Mouse (Mus musculus) fibroblast of lung, adult 2 months (primary cell): Measurements from ENCODE around the gene Tecr.

Experiments
- DNase-seq: peaks from one replicate; pipeline ENCODE4 v3.0.0-alpha.2; 2011; ENCODE audit warnings: low read depth

Gene Tecr

GRCm38 (mm10) chr8:83607661-83608397 lies at the start of gene Tecr, which contains the start of gene Dnajb1:
Gene Tecr (minus strand): TSS chr8:83607971.
Gene Dnajb1 (plus strand): TSS chr8:83608193.
- DNase-seq, result peak; percentile 95

- DNase-seq, result no peak
Measured at GRCm38 (mm10) chr8:83656484-83657246, 48.9 kb upstream of the Tecr start.

GRCm38 (mm10) chr8:83656043-83656442 lies 48.3 kb upstream of the Tecr start:
- no peak for DNase-seq

DNA sequence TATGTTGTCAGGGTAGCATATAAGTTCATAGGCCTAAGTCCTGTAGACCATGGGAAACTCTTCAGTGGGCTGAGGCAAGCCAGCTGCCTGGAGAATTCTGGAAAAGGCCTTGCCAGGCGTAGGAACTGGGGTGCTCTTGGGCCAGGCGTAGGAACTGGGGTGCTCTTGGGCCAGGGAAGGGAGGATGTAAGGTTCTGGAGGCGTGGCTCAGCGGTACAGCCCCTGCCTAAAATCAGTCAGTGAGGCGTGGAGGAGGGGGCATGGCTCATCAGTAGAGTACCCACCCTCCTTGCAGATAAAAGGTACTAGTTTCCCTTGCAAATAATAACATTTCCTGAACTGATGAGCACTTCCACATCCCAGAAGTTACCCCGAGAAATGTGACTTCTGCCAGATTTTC lies 47.0 kb upstream of the Tecr start:
- no peak for DNase-seq

GRCm38 (mm10) chr8:83653662-83654017 lies 45.9 kb upstream of the Tecr start:
- DNase-seq, result no peak

- DNase-seq, result no peak
Measured at GRCm38 (mm10) chr8:83652744-83653661, 45.2 kb upstream of the Tecr start.

GRCm38 (mm10) chr8:83652030-83652743 lies 44.4 kb upstream of the Tecr start, which contains the start of gene Gipc1:
Gene Gipc1 (plus strand): TSS chr8:83652677.
- peak; percentile 96 for DNase-seq

- no peak for DNase-seq
Measured at GRCm38 (mm10) chr8:83649699-83650098, 41.9 kb upstream of the Tecr start.

GRCm38 (mm10) chr8:83648031-83648430 lies 40.3 kb upstream of the Tecr start:
- DNase-seq, result no peak

DNA sequence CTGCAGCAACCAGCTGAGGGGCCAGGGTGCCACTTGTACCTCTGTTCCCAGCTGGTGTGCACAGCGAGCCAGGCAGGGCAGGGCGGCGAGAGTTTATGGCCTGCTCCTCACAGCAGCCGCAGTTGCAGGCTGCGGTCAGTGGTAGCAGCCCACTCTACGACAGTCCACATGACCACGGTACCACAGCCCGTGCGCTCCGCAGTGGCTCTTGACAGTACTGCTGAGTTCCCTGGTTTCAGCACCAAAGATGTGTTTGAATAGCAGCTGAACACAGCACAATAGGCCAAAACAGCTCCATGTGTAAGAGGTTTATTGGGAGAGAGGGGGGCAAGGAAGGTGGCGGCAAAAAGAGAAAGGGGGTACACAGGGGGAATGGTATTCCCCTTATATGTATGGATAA lies 39.7 kb upstream of the Tecr start:
- no peak for DNase-seq

DNA sequence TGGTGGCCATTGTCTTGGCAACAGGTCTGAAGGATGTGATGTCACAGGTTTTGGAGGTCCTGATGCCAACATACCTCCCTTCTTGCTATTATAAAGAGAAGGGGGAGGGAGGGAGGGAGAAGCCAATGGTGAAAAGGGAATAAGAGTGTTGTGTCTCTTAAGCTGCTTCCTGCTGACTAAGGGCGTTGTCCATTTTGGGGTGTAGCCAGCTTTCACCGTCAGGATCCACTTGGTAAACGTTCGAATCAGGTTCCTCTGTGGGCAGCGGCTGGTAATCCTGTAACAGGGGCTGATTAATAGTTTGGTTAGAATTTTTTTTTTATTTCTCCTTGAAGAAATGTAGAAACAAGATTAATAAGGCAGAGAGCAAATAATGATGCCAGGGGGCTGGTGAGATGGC lies 31.9 kb upstream of the Tecr start:
- no peak for DNase-seq

DNA sequence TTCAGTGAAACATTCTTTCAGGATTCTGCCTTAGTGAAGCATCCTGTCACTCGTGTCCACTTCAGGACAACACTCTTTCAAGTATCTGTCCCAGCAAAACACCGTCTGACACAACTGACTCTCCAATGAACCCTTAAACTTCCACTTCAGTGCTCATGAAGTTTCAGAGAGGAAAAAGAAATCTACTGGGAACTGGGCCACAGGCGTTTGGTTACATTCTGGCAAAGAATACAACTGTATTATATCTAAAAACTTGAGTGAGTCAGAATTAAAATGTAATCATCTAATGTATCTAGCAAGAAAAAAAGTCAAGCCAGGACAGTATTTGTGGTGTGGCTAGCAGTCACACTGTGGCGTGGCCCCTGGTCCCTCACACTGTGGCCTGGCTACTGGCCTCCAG lies 31.1 kb upstream of the Tecr start:
- no peak for DNase-seq

GRCm38 (mm10) chr8:83632083-83632707 lies 24.4 kb upstream of the Tecr start:
- no peak for DNase-seq

DNA sequence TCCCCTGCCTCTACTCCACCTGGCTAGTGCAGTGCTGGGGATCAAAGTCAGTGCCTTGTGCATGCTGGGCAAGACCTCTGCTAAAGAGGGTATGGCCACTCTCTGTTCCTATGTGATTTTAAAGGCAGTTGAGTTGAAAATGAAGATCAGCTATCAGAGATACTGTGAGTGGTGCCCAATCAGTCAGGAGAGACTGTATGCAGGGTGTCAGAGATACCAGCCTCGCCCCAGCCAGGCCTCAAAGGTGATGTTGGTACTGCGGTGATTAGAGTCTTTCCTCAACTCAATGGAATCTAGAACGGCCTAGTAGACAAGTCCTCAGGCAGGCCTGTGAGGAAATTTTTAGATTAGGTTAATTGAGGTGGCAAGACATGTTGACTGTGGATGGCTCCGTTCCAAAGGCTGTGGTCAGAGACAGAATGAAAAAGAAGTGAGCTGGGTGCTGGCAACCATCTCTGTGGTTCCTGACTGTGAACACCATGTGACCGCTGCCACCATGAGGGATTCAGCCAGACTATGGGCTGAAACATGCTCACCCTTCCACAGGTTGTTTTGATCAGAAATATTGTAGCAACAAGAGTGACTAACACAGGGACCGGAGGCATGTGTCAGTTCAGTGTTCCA lies 18.0 kb upstream of the Tecr start:
- DNase-seq, result no peak

GRCm38 (mm10) chr8:83624739-83625138 lies 17.0 kb upstream of the Tecr start:
- no peak for DNase-seq

- DNase-seq, result no peak
Measured at GRCm38 (mm10) chr8:83623549-83623948, 15.8 kb upstream of the Tecr start.

DNA sequence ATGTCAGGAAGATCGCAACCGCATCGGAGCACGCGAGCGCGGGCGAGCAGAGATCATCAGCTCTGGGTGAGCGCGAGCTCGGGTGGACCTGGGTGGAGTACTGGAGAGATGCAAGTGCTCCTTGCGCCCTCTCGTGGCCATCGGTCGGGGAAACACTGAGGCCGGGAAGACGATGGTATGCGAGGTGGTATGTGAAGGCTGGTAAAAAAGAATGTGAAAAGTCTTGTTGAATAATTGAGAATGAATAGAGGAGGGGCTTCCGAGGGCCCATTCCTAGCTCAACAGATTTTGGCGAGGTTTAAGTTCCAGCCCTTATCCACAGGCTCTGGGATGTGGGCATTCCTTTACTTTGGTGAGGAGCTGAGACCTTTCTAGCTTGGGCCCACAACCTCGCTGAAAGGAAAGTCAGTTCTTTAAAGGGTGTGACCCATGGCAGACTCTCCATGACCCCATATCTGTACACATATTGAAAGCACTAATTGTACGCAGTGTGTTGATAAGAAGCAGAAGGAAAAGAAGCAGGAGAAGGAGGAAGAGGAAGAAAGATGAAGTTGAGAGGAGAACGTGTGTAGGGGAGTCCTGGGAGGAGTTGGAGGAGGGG lies 14.7 kb upstream of the Tecr start:
- peak; percentile 51 for DNase-seq

- no peak for DNase-seq
Measured at GRCm38 (mm10) chr8:83621691-83622388, 14.1 kb upstream of the Tecr start.

DNA sequence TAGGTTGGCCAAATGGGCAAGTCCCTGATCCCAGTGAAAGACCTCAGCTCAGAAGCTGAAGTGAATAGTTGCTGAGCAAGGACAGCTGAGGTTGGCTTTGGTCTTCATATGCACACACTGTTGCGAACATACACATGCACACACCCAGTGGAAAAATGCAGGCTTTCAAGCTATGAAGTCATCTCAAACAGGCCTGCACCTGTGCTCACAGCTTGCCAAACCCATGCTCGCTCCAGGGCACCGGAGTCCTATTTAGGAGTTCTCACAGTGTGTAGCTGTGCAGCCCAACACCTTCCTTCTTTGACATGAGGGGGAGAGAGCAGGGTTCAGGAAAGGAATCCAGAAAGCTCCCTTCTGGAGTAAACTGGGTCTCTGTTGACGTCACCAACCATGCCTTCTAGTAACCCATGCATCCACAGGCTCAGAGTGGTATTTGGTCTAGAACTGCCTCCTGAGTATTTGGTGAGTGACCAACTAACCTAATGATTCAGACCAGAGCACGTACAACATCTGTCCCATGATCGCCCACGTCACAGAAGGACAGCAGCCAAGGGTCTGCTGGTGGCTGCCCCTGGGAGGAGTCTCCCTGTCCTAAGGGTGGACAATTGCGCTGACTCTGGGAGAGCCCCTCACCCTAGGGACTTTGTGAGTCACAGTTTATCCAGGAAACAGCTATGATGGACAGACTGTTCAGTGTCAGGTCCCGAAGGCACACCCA lies 12.0 kb upstream of the Tecr start:
- no peak for DNase-seq
